8 mouse cellular contexts compared by ENCODE assay signal in the genomic region with DNA sequence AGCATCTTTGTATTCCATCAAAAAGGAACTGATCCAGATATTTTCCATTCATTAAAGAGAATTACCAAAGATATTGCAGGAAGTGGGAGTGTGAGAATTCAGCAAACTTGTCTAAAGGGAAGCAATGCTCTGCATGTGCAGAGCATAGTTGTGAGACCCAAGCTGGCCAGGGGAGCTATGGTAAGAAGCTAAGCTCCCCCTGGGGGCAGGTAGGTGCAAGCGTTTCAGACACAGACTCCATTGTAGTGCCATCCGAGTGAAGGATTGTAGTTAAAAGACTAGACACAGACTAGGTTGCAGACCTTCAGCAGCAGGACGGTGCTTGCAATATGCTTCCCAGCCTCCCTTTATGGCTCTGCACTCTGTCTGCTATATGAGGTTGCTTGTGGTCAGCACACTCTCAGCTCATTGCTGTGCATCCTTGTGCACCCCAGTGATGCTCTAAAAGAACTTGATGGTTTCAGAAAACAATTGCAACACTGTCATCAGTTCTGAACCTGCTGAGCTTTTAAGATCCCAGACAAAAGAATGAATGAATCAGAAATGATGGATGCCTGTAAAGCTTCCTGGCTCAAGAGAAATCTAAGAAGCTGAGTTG.
DNase-seq lines count a peak whose midpoint lies in the region; ATAC-seq lines count a peak whose summit lies in the region.

No protein-coding gene starts in this region.

- H3K36me3 ChIP-seq in hindbrain, embryonic 13.5 days: no peaks in the 10 kb centered on the region

- no peak overlapping the region for H3K9ac ChIP-seq in hindbrain, embryonic 13.5 days

- no peaks in the 10 kb centered on the region for H3K9me3 ChIP-seq in hindbrain, embryonic 13.5 days

- 12% methylated on average over 3 of the region's 3 CpGs for WGBS in hindbrain, embryonic 13.5 days

- no peaks in the 10 kb centered on the region for H3K27me3 ChIP-seq in hindbrain, embryonic 13.5 days

- no peak overlapping the region for H3K4me3 ChIP-seq in hindbrain, embryonic 13.5 days

- DNase-seq in kidney, adult 18-20 months: peak; percentile 6
- DNase-seq in kidney, adult 11 months: no peak
- DNase-seq in A20 (ENCODE audit: low read depth, low spot score): peak; percentile 35
- DNase-seq in brain, adult 2 months (ENCODE audit: low read depth, low spot score): peak; percentile 50
- no peak for DNase-seq in left cerebral cortex, adult 11 months (ENCODE audit: low spot score)
- DNase-seq in thymus, postnatal 36 days: no peak

- no peaks in the 10 kb centered on the region; the same call in 1 of the 2 replicates for H3K4me1 ChIP-seq in hindbrain, embryonic 13.5 days (replicated peaks)

- H3K4me2 ChIP-seq in hindbrain, embryonic 13.5 days: no peak overlapping the region

- no peak overlapping the region for H3K27ac ChIP-seq in hindbrain, embryonic 13.5 days

- peak; percentile 57; the same call in 1 of the 2 replicates for ATAC-seq in hindbrain, embryonic 13.5 days (ENCODE audit: low FRiP score)
- no peak for ATAC-seq in megakaryocyte-erythroid progenitor cell, adult 5-6 weeks (replicated peaks; ENCODE audit: low FRiP score, low TSS enrichment, poor library complexity, severe bottlenecking)

Comparison
In these comparisons a context has a peak if more than half of its experiments do, and no peak if none do; other contexts are left out.
1. DNase-seq: peak in kidney, adult 18-20 months (single experiment), A20 (single experiment) and brain, adult 2 months (single experiment); none in kidney, adult 11 months (single experiment), left cerebral cortex, adult 11 months (single experiment) and thymus, postnatal 36 days (0 of 2).